Mouse (Mus musculus) gastrocnemius, postnatal 14 days (tissue): ENCODE measurements around the gene Ylpm1. TPM values are rescaled to one million over a fixed set of nuclear protein-coding genes. Genes with fewer than 3 reads are reported as not detected.
A peak's percentile ranks its signal among the peaks of the same experiment; 100 is the strongest.

ENCODE experiments used
- DNase-seq: peaks from one replicate; pipeline ENCODE4 v3.0.0; 2021; ENCODE audit warnings: mixed read lengths
- intact Hi-C: fragments of 180-260 bp; cut with DNase I; formaldehyde crosslinking; loops from one replicate; pipeline ENCODE4 v1.15.1; 2025; ENCODE audit warnings: low total_unique reads
- total RNA-seq, 2 experiments: library from RNA; stranded (reverse); gene quantifications; 2 replicates each; pipeline ENCODE4 v1.2.3; 2021

Ylpm1 gene
- total RNA-seq, 2 experiments from 2014 or later = 15.4 to 17.5 TPM

- intact Hi-C loops = no loop called here
Measured at GRCm38 (mm10) chr12:85103096-85103495, 107.0 kb downstream of the Ylpm1 start.

GRCm38 (mm10) chr12:85104789-85105188 is 108.7 kb downstream of the Ylpm1 start:
- intact Hi-C loops = no loop called here
- no peak for DNase-seq

More at GRCm38 (mm10) chr12:85103096-85103495, 107.0 kb downstream of the Ylpm1 start:
- no peak for DNase-seq

- no peak for DNase-seq
- intact Hi-C loops = no loop called here
Measured at GRCm38 (mm10) chr12:85106292-85106691, 110.2 kb downstream of the Ylpm1 start.

- intact Hi-C loops = no loop called here
- DNase-seq = no peak
Measured at GRCm38 (mm10) chr12:85108643-85109042, 112.5 kb downstream of the Ylpm1 start.

- intact Hi-C loops = no loop called here
- DNase-seq = no peak
Measured at GRCm38 (mm10) chr12:85109426-85109825, 113.3 kb downstream of the Ylpm1 start.

- DNase-seq = no peak
- intact Hi-C loops = no loop called here
Measured at GRCm38 (mm10) chr12:85110011-85110697, 114.0 kb downstream of the Ylpm1 start.

- DNase-seq = peak; percentile 91
- intact Hi-C loops = no loop called here
Measured at GRCm38 (mm10) chr12:85110698-85111592, 114.8 kb downstream of the Ylpm1 start, which contains the start of the genes Prox2 and Dlst. Gene Prox2, minus strand, starts transcription at chr12:85110759. Gene Dlst, plus strand, starts transcription at chr12:85110833.

- no peak for DNase-seq
- intact Hi-C loops = no loop called here
Measured at GRCm38 (mm10) chr12:85112550-85113251, 116.6 kb downstream of the Ylpm1 start.

- intact Hi-C loops = no loop called here
- DNase-seq = no peak
Measured at GRCm38 (mm10) chr12:85113337-85113736, 117.2 kb downstream of the Ylpm1 start.

GRCm38 (mm10) chr12:85113917-85114316 is 117.8 kb downstream of the Ylpm1 start:
- intact Hi-C loops = no loop called here
- DNase-seq = no peak

GRCm38 (mm10) chr12:85115678-85116077 is 119.6 kb downstream of the Ylpm1 start:
- no peak for DNase-seq
- intact Hi-C loops = no loop called here

Other genes starting within 250 kb of the Ylpm1 start
- 10 to 100 TPM; 18.0 to 20.0 TPM for gene Npc2, start 223.2 kb upstream of the Ylpm1 start, total RNA-seq
- gene Isca2, start 223.1 kb upstream of the Ylpm1 start, total RNA-seq = 10 to 100 TPM; 47.4 to 50.7 TPM
- 1 to 10 TPM; 1.7 to 1.8 TPM for gene Ltbp2, start 119.8 kb upstream of the Ylpm1 start, total RNA-seq
- gene Fcf1, start 25.4 kb upstream of the Ylpm1 start, total RNA-seq = 10 to 100 TPM; 25.2 to 25.3 TPM
- gene Arel1, start 25.4 kb upstream of the Ylpm1 start, total RNA-seq = 10 to 100 TPM; 15.7 to 17.4 TPM
- gene Prox2, start 114.4 kb downstream of the Ylpm1 start, total RNA-seq = 1 to 10 TPM; 2.1 to 2.2 TPM
- 100 to 1,000 TPM; 291 to 372 TPM for gene Dlst, start 114.5 kb downstream of the Ylpm1 start, total RNA-seq
- under 1 TPM; 0.51 to 0.89 TPM for gene Rps6kl1, start 154.9 kb downstream of the Ylpm1 start, total RNA-seq
- gene Pgf, start 181.5 kb downstream of the Ylpm1 start, total RNA-seq = 1 to 10 TPM; 2.2 to 2.3 TPM
- gene Eif2b2, start 223.2 kb downstream of the Ylpm1 start, total RNA-seq = 10 to 100 TPM; 75.6 to 77.1 TPM